Mouse (Mus musculus) MEL (cell line): Measurements from ENCODE around the gene Ccdc107. TPM values are rescaled to one million over a fixed set of nuclear protein-coding genes. Genes with fewer than 3 reads are reported as not detected.
A peak's percentile ranks its signal among the peaks of the same experiment; 100 is the strongest.

Experiments used
- DNase-seq: peaks from one replicate; pipeline ENCODE4 v3.0.0; 2011; ENCODE audit warnings: low read depth, low spot score
- H3K27ac ChIP-seq: 2 replicates; pipeline ENCODE4 v1.5.1; 2012; ENCODE audit warnings: low read depth, mild to moderate bottlenecking, control low read depth, low read length, moderate library complexity; ENCODE audit not compliant: control insufficient read depth
- H3K27me3 ChIP-seq, 2 experiments: fragments of 150-350 bp in 1 of 2; sonication (generic) in 1 of 2; 2 replicates each; pipeline ENCODE4 v1.6.1; 2012; ENCODE audit warnings: low read length in 2 of 2, mild to moderate bottlenecking in 2 of 2, improper control_type of control experiment in 1 of 2, moderate library complexity in 1 of 2; ENCODE audit not compliant: insufficient read depth in 2 of 2, control insufficient read depth in 1 of 2
- H3K36me3 ChIP-seq, 2 experiments: 2 replicates each; pipeline ENCODE4 v1.6.1; 2012 to 2014; ENCODE audit warnings: low read length in 2 of 2, improper control_type of control experiment in 1 of 2, inconsistent platforms in 1 of 2, mild to moderate bottlenecking in 1 of 2; ENCODE audit not compliant: insufficient read depth in 2 of 2, control insufficient read depth in 1 of 2
- H3K4me1 ChIP-seq, 2 experiments: fragments of 150-350 bp in 1 of 2; sonication (generic) in 1 of 2; 2 replicates each; pipeline ENCODE4 v1.6.1; 2012; ENCODE audit warnings: low read length in 2 of 2, improper control_type of control experiment in 1 of 2, mild to moderate bottlenecking in 1 of 2; ENCODE audit not compliant: insufficient read depth in 2 of 2, control insufficient read depth in 1 of 2
- H3K4me3 ChIP-seq, 2 experiments: fragments of 150-350 bp in 1 of 2; sonication (generic) in 1 of 2; 2 replicates each; pipeline ENCODE4 v1.5.1; 2012; ENCODE audit warnings: low read depth in 2 of 2, low read length in 2 of 2, mild to moderate bottlenecking in 2 of 2, moderate library complexity in 2 of 2, control low read depth in 1 of 2, improper control_type of control experiment in 1 of 2; ENCODE audit not compliant: control insufficient read depth in 1 of 2, insufficient read depth in 1 of 2
- H3K79me2 ChIP-seq: 2 replicates; pipeline ENCODE4 v1.6.1; 2012; ENCODE audit warnings: mild to moderate bottlenecking, low read length, moderate library complexity; ENCODE audit not compliant: control insufficient read depth, poor library complexity, insufficient read depth
- H3K9ac ChIP-seq: 2 replicates; pipeline ENCODE4 v1.6.1; 2012; ENCODE audit warnings: low read depth, mild to moderate bottlenecking, control low read depth, low read length, moderate library complexity; ENCODE audit not compliant: control insufficient read depth, poor library complexity, severe bottlenecking
- H3K9me3 ChIP-seq: fragments of 150-350 bp; sonication (generic); replicated peaks from 2 replicates; pipeline ENCODE4 v1.6.1; 2012; ENCODE audit warnings: mild to moderate bottlenecking, low read length, improper control_type of control experiment, moderate library complexity; ENCODE audit not compliant: insufficient read depth
- BHLHE40 ChIP-seq: IDR thresholded peaks from 2 replicates; pipeline ENCODE4 v1.6.1; 2012; ENCODE audit warnings: low read depth, mild to moderate bottlenecking, inconsistent platforms, low read length, improper control_type of control experiment, borderline replicate concordance
- CHD2 ChIP-seq: IDR thresholded peaks from 2 replicates; pipeline ENCODE4 v1.6.1; 2011; ENCODE audit warnings: low read length, improper control_type of control experiment
- CTCF ChIP-seq, 3 experiments: IDR thresholded peaks in 2 of 3; conservative IDR thresholded peaks in 1 of 3; 2 replicates each; pipeline ENCODE4 v1.5.1; 2011 to 2012; ENCODE audit warnings: low read length in 3 of 3, low read depth in 2 of 3, mild to moderate bottlenecking in 2 of 3, improper control_type of control experiment in 1 of 3, inconsistent platforms in 1 of 3, mixed read lengths in 1 of 3, moderate library complexity in 1 of 3; ENCODE audit not compliant: control insufficient read depth in 1 of 3, insufficient read depth in 1 of 3, poor library complexity in 1 of 3, severe bottlenecking in 1 of 3
- E2F4 ChIP-seq: IDR thresholded peaks from 2 replicates; pipeline ENCODE4 v1.6.1; 2011; ENCODE audit warnings: low read depth, low read length, improper control_type of control experiment, borderline replicate concordance
- ETS1 ChIP-seq: IDR thresholded peaks from 2 replicates; pipeline ENCODE4 v1.6.1; 2012; ENCODE audit warnings: low read depth, mild to moderate bottlenecking, inconsistent platforms, low read length, improper control_type of control experiment, moderate library complexity
- GABPA ChIP-seq: IDR thresholded peaks from 2 replicates; pipeline ENCODE4 v1.6.1; 2012; ENCODE audit warnings: low read depth, mild to moderate bottlenecking, inconsistent platforms, low read length, improper control_type of control experiment, moderate library complexity
- GATA1 ChIP-seq: IDR thresholded peaks from 2 replicates; pipeline ENCODE4 v1.6.1; 2011; ENCODE audit warnings: low read depth, low read length, improper control_type of control experiment
- JUND ChIP-seq: IDR thresholded peaks from 2 replicates; pipeline ENCODE4 v1.6.1; 2011; ENCODE audit warnings: low read depth, mild to moderate bottlenecking, improper control_type of control experiment, low read length
- MAFK ChIP-seq: IDR thresholded peaks from 2 replicates; pipeline ENCODE4 v1.6.1; 2011; ENCODE audit warnings: low read depth, mild to moderate bottlenecking, low read length, improper control_type of control experiment, borderline replicate concordance
- MAZ ChIP-seq: IDR thresholded peaks from 2 replicates; pipeline ENCODE4 v1.6.1; 2012; ENCODE audit warnings: low read depth, mild to moderate bottlenecking, inconsistent platforms, low read length, improper control_type of control experiment
- MYB ChIP-seq: IDR thresholded peaks from 2 replicates; pipeline ENCODE4 v1.6.1; 2011; ENCODE audit warnings: mild to moderate bottlenecking, low read depth, low read length, improper control_type of control experiment
- POLR2A ChIP-seq, 2 experiments: IDR thresholded peaks; 2 replicates each; pipeline ENCODE4 v1.6.1; 2011 to 2012; ENCODE audit warnings: low read length in 2 of 2, mild to moderate bottlenecking in 2 of 2, control low read depth in 1 of 2, improper control_type of control experiment in 1 of 2, low read depth in 1 of 2, moderate library complexity in 1 of 2; ENCODE audit not compliant: control insufficient read depth in 1 of 2, insufficient read depth in 1 of 2, poor library complexity in 1 of 2
- POLR2AphosphoS2 ChIP-seq: IDR thresholded peaks from 2 replicates; pipeline ENCODE4 v1.6.1; 2011; ENCODE audit warnings: low read length, improper control_type of control experiment
- RAD21 ChIP-seq: IDR thresholded peaks from 2 replicates; pipeline ENCODE4 v1.6.1; 2011; ENCODE audit warnings: mild to moderate bottlenecking, low read depth, low read length, improper control_type of control experiment
- RCOR1 ChIP-seq: IDR thresholded peaks from 2 replicates; pipeline ENCODE4 v1.6.1; 2012; ENCODE audit warnings: low read depth, mild to moderate bottlenecking, inconsistent platforms, low read length, improper control_type of control experiment
- SMC3 ChIP-seq: IDR thresholded peaks from 2 replicates; pipeline ENCODE4 v1.6.1; 2011; ENCODE audit warnings: low read depth, low read length, improper control_type of control experiment
- TAL1 ChIP-seq: IDR thresholded peaks from 2 replicates; pipeline ENCODE4 v1.6.1; 2012; ENCODE audit warnings: mild to moderate bottlenecking, inconsistent platforms, low read length, moderate library complexity, mixed read lengths
- TBP ChIP-seq: IDR thresholded peaks from 2 replicates; pipeline ENCODE4 v1.8.0; 2011; ENCODE audit warnings: low read depth, low read length, improper control_type of control experiment
- TCF12 ChIP-seq: IDR thresholded peaks from 2 replicates; pipeline ENCODE4 v1.6.1; 2014; ENCODE audit warnings: low read depth, mild to moderate bottlenecking, inconsistent platforms, low read length, improper control_type of control experiment, moderate library complexity
- UBTF ChIP-seq: IDR thresholded peaks from 2 replicates; pipeline ENCODE4 v1.6.1; 2012; ENCODE audit warnings: low read depth, mild to moderate bottlenecking, inconsistent platforms, low read length, improper control_type of control experiment, moderate library complexity, borderline replicate concordance; ENCODE audit not compliant: insufficient read depth
- USF1 ChIP-seq: IDR thresholded peaks from 2 replicates; pipeline ENCODE4 v1.6.1; 2014; ENCODE audit warnings: low read depth, mild to moderate bottlenecking, inconsistent platforms, low read length, improper control_type of control experiment, moderate library complexity
- USF2 ChIP-seq, 2 experiments: IDR thresholded peaks; 2 replicates each; pipeline ENCODE4 v1.6.1; 2011 to 2012; ENCODE audit warnings: improper control_type of control experiment in 2 of 2, low read length in 2 of 2, borderline replicate concordance in 1 of 2, inconsistent platforms in 1 of 2, low read depth in 1 of 2, mild to moderate bottlenecking in 1 of 2; ENCODE audit not compliant: insufficient read depth in 1 of 2
- ZC3H11A ChIP-seq: IDR thresholded peaks from 2 replicates; pipeline ENCODE4 v1.6.1; 2012; ENCODE audit warnings: low read depth, mild to moderate bottlenecking, inconsistent platforms, low read length, improper control_type of control experiment
- ZMIZ1 ChIP-seq: IDR thresholded peaks from 2 replicates; pipeline ENCODE4 v1.6.1; 2012; ENCODE audit warnings: low read depth, mild to moderate bottlenecking, inconsistent platforms, low read length, improper control_type of control experiment, moderate library complexity
- ZNF384 ChIP-seq: IDR thresholded peaks from 2 replicates; pipeline ENCODE4 v1.6.1; 2012; ENCODE audit warnings: low read depth, mild to moderate bottlenecking, inconsistent platforms, low read length, improper control_type of control experiment
- polyA plus RNA-seq, 2 experiments: library from polyadenylated mRNA; stranded (reverse) in 1 of 2; unstranded in 1 of 2; fragments of >175 nt in 1 of 2; fragments of >200 nt in 1 of 2; gene quantifications; 2 replicates each; pipeline versions ENCODE4 v1.2.1 to v1.2.4; 2012; ENCODE audit warnings: low replicate concordance in 2 of 2, low read depth in 1 of 2; ENCODE audit not compliant: insufficient read length in 2 of 2, insufficient read depth in 1 of 2, missing spikeins in 1 of 2
- total RNA-seq: library from RNA; depleted of rRNA; stranded (reverse); fragments of 300-350 nt; gene quantifications from 2 replicates; pipeline ENCODE4 v1.2.3, GENCODE M21; 2012

Gene Ccdc107
- total and polyA plus RNA-seq, 3 experiments = 44.3 to 56.7 TPM; not detected in 1

DNA sequence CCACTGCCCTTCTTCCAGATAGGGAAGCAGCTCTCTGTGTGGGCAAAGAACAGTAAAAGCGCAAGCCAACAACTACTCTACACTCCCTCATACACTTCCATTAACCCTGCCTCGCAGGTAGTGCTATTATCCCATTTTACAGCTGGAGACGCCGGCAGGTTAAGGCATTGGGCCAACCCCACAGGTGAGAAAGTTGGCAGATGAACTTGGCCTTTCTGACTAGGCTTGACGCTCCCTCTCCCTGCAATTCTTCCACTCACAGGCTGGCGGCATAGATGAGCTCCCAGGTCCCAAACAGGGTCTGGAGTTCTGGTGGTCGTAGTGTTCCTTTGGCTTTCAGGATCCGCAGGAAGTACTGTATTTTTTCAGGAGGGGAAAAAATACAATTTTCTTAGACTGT is 6.3 kb downstream of the Ccdc107 start:
- peak; percentile 79 for DNase-seq
- Histone ChIP-seq H3K27ac (peak overlapping the region; percentile 74), H3K9me3 (no peaks in the 10 kb centered on the region), H3K4me1 (peaks cover 7 to 22% of the 10 kb centered on the region in 2 experiments), H3K36me3 (peaks cover 0 to 6% of the 10 kb centered on the region in 2 experiments; a peak in 2 of 4 replicates), H3K27me3 (no peaks in the 10 kb centered on the region), H3K79me2 (peaks cover 8% of the 10 kb centered on the region), H3K4me3 (peak overlapping the region; percentile 88 to 94), H3K9ac (peak overlapping the region; percentile 93)
- TF ChIP-seq BHLHE40 (no peak), SMC3 (peak; percentile 33; the same call in 1 of the 2 replicates), USF2 (IDR thresholded peaks at IDR 0.05; ENCODE audit: borderline replicate concordance in 1 of 2, insufficient read depth in 1 of 2, low read depth in 1 of 2, low read length in 2 of 2) (no peak), POLR2AphosphoS2 (no peak), ZNF384 (no peak), UBTF (no peak), RAD21 (peak; percentile 5), CTCF (IDR thresholded peaks at IDR 0.05 in 2 of 3, conservative IDR thresholded peaks at IDR 0.05 in 1 of 3; ENCODE audit: control insufficient read depth in 1 of 3, insufficient read depth in 1 of 3, low read depth in 2 of 3, low read length in 3 of 3, poor library complexity in 1 of 3, severe bottlenecking in 1 of 3) (peak in 2 of 3 experiments; percentile 41 to 52; a peak in 4 of 6 replicates), POLR2A (IDR thresholded peaks at IDR 0.05; ENCODE audit: control insufficient read depth in 1 of 2, insufficient read depth in 1 of 2, low read depth in 1 of 2, low read length in 2 of 2, poor library complexity in 1 of 2) (no peak), MAFK (no peak), CHD2 (no peak), ZC3H11A (no peak), MYB (no peak), GABPA (no peak), USF1 (no peak), ZMIZ1 (no peak), TBP (no peak), TCF12 (no peak), E2F4 (no peak), GATA1 (no peak), JUND (no peak), TAL1 (no peak), MAZ (no peak), RCOR1 (no peak), ETS1 (no peak)
